Mouse (Mus musculus) E14TG2a.4 (cell line): ENCODE measurements around the gene Rps5.
"Not testable (repeated sequence)": the region's sequence is repeated elsewhere in the genome, so short reads cannot be mapped to it uniquely, and the experiment has no call there.

ENCODE experiments used
- H3K27me3 ChIP-seq: 2 replicates; pipeline ENCODE4 v1.6.1; 2014; ENCODE audit warnings: low read length, control low read depth; ENCODE audit not compliant: insufficient read depth
- H3K36me3 ChIP-seq: 2 replicates; pipeline ENCODE4 v1.6.1; 2014; ENCODE audit warnings: low read length, control low read depth; ENCODE audit not compliant: insufficient read depth
- H3K4me1 ChIP-seq: replicated peaks from 2 replicates; pipeline ENCODE4 v1.6.1; 2014; ENCODE audit warnings: low read depth, low read length, control low read depth
- H3K4me3 ChIP-seq: replicated peaks from 2 replicates; pipeline ENCODE4 v1.5.1; 2014; ENCODE audit warnings: mild to moderate bottlenecking, low read length
- H3K9me3 ChIP-seq: 2 replicates; pipeline ENCODE4 v1.6.1; 2014; ENCODE audit warnings: low read length, control low read depth
- CTCF ChIP-seq: conservative IDR thresholded peaks from 2 replicates; pipeline ENCODE4 v1.5.1; 2014; ENCODE audit warnings: low read length
- NANOG ChIP-seq: IDR thresholded peaks from 2 replicates; pipeline ENCODE4 v1.6.1; 2014; ENCODE audit warnings: borderline replicate concordance, low read length, mixed read lengths
- POU5F1 ChIP-seq: IDR thresholded peaks from 2 replicates; pipeline ENCODE4 v1.6.1; 2014; ENCODE audit warnings: low read length, borderline replicate concordance

Gene Rps5

DNA sequence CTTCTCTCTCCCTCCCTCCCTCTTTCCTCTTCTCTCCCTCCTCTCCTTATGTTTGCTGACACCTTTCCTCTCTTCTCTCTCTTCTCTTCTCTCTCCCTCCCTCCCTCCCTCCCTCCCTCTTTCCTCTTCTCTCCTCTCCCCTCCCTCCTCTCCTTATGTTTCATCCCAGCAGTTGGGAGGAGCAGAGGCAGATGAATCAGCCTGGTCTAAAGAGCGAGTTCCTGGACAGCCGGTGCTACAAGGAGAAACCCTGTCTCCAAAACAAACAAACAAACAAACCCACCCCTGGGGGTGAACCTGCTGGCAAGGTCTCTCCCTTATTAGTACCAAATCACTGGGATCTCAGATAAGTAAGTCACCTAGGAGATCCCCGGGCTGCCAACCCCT is 779 bp upstream of the Rps5 start:
- no peaks in the 10 kb centered on the region for H3K9me3 ChIP-seq
- H3K4me1 ChIP-seq = peaks cover 44% of the 10 kb centered on the region
- peak overlapping the region; percentile 98 for H3K4me3 ChIP-seq
- H3K27me3 ChIP-seq = no peaks in the 10 kb centered on the region
- H3K36me3 ChIP-seq = peaks cover 44% of the 10 kb centered on the region
- TF ChIP-seq CTCF (no peak), NANOG (no peak), POU5F1 (no peak)

DNA sequence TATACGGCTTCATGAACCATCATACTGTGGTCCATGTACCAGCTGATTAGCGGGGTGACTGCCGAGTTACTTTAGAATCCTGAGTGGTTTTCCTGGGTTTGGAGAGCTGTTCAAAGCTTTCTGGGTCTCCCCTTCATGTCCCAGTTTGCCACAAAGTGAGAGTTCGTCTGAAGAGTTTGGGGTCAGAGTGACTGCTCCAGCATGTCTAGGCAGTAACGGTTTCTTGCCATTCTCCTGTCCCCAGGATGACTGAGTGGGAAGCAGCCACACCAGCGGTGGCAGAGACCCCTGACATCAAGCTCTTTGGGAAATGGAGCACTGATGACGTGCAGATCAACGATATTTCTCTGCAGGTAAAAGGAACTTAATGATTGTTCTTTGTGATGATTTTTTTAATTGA is 639 bp downstream of the Rps5 start:
- H3K4me3 ChIP-seq = peak overlapping the region; percentile 98
- H3K9me3 ChIP-seq = no peaks in the 10 kb centered on the region
- H3K36me3 ChIP-seq = peaks cover 47% of the 10 kb centered on the region
- TF ChIP-seq POU5F1 (no peak), NANOG (no peak), CTCF (no peak)
- peaks cover 2% of the 10 kb centered on the region for H3K27me3 ChIP-seq
- H3K4me1 ChIP-seq = peaks cover 58% of the 10 kb centered on the region

DNA sequence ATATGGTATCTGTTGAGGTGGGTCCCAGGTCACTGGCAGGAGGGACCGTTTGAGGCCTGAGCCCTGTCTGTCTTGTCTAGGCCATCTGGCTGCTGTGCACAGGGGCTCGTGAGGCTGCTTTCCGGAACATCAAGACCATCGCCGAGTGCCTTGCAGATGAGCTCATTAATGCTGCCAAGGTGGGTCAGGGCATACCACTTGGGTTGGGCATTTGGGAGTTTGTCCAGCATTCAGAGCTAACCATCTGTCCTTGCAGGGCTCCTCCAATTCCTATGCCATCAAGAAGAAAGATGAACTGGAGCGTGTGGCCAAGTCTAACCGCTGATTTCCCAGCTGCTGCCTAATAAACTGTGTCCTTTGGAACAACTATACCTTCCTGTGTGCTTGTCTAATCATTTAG is 4.2 kb downstream of the Rps5 start:
- TF ChIP-seq CTCF = no peak
- no peak for TF ChIP-seq POU5F1
- TF ChIP-seq NANOG = no peak
- Histone ChIP-seq H3K27me3 (peaks cover 28% of the 10 kb centered on the region), H3K9me3 (no peaks in the 10 kb centered on the region), H3K4me3 (0 out of 2 replicates have a peak overlapping the region, but pooled peaks have one; percentile 98), H3K36me3 (peaks cover 51% of the 10 kb centered on the region), H3K4me1 (peaks cover 65% of the 10 kb centered on the region)

DNA sequence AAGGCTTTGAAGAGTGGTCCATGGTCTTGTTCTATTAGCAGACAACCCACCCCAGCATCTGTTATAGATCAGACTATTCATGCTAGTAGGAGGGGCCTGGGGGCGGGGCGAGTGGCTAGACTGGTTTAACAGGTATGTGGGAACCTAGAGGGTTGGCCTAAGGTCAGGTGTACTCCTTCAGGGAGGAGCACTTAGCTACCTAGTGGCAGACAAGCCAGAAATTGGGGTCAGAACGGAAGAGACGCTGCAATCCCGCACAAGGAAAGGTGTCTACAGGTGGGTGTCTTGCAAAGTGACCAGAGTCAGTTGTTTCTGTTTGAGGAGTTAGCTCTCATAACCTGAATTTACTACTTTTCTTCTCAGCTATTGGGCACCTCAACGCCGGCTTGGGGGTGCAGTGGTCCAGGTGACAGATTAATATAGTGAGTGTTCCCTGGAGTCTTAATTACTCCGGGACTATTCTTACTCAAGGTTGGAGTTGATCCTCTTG is 5.1 kb downstream of the Rps5 start, which contains the start of gene Rnf225:
Gene Rnf225 (plus strand): TSS at position 226 of the 490 bp plus-strand sequence.
- Histone ChIP-seq H3K4me1 (peaks cover 65% of the 10 kb centered on the region), H3K4me3 (peak within 1 kb of the TSS; percentile 98), H3K36me3 (peaks cover 51% of the 10 kb centered on the region), H3K27me3 (peaks cover 28% of the 10 kb centered on the region), H3K9me3 (no peaks in the 10 kb centered on the region)
- TF ChIP-seq CTCF = no peak
- TF ChIP-seq POU5F1 = no peak
- no peak for TF ChIP-seq NANOG

DNA sequence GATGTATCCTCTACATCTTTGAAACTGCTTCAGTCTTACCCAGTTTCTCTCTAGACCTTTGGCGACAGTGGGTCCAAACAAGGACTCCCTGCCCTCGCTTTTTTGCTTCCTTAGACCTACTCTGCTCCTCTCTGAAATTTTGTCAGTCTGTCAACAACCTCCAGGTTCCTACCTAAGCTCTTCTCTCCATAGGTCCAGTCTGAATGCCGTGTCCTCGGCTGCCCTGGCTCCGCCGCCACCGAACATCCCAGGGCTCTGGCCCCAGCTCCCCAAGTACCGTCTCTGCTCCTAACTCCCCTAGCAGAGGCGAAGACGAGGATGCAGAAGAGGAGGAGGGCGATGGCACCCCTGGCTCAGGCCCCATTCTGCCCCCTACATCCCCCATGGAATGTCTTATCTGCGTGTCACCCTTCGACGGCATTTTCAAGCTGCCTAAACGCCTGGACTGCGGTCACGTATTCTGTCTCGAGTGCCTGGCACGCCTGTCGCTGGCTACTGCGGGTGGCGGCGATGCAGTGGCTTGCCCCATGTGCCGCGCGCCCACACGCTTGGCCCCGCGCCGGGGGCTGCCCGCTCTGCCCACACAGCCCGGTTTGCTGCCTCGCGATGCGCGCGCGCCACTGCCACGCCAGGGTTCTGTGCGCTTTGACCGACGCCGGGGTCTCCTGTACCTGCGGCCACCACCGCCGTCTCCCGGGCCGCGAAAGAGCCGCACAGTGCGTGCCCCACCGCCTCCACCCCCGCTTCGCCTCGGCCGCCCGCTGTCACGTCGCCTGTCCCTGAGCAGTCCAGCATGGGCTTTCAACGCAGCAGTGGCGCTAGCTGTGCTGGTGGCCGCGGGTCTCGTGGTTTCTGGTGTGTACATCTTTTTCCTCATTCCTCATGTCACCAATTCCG is 5.9 kb downstream of the Rps5 start:
- peaks cover 65% of the 10 kb centered on the region for H3K4me1 ChIP-seq
- peaks cover 46% of the 10 kb centered on the region for H3K36me3 ChIP-seq
- TF ChIP-seq CTCF (no peak), POU5F1 (no peak), NANOG (no peak)
- H3K9me3 ChIP-seq = no peaks in the 10 kb centered on the region
- peaks cover 28% of the 10 kb centered on the region for H3K27me3 ChIP-seq
- H3K4me3 ChIP-seq = peak overlapping the region; percentile 81

DNA sequence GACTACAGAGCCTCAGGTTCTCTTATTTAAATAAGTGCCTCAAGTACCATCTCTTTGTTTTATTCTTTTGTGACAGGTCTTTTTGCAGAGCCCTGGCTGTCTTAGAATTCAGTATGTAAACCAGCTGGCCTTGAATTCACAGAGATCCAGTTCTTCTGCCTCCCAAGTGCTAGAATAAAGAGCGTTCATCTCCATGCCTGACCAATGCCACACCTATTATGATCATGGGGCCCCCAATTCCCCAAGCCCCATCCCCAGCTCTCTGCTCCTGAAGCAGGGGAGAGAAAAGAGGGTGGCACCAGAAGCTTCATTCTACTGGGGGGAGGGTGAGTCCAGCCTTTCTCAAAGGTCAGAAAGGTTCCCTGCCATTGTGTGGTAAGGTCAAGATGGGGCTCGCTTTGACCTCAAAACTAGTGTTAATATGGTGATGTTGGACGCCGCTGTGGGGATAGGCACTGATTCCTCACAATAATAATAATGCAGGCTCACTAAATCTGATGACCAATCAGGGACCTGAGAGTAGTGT is 11.6 kb downstream of the Rps5 start:
- TF ChIP-seq CTCF (no peak), NANOG (no peak), POU5F1 (no peak)
- Histone ChIP-seq H3K36me3 (0 out of 2 replicates have a peak, but pooled peaks cover 4% of the 10 kb centered on the region), H3K9me3 (no peaks in the 10 kb centered on the region), H3K4me3 (no peak overlapping the region), H3K27me3 (peaks cover 17% of the 10 kb centered on the region), H3K4me1 (peaks cover 39% of the 10 kb centered on the region)

DNA sequence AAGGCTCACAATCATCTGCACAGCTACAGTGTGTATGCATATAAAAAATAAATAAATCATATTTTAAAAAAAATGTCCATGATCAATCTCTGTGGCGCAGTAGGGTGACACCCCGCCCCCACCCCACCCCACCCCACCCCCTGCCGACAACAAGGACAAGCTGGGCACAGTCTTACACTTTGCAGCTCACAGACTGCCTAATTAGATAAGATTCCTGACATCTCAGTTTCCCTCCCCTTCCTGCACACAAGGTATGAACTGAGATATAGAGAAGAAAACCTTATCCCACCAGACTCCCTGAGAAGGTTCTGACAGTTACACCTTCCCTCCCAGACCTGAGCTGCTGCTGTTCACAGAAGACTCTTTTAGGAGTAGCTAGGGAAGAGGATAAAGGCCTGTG is 12.7 kb downstream of the Rps5 start:
- Histone ChIP-seq H3K4me1 (peaks cover 27% of the 10 kb centered on the region), H3K9me3 (no peaks in the 10 kb centered on the region), H3K4me3 (no peak overlapping the region), H3K27me3 (peaks cover 5% of the 10 kb centered on the region), H3K36me3 (0 out of 2 replicates have a peak, but pooled peaks cover under 1% of the 10 kb centered on the region)
- TF ChIP-seq CTCF = no peak

DNA sequence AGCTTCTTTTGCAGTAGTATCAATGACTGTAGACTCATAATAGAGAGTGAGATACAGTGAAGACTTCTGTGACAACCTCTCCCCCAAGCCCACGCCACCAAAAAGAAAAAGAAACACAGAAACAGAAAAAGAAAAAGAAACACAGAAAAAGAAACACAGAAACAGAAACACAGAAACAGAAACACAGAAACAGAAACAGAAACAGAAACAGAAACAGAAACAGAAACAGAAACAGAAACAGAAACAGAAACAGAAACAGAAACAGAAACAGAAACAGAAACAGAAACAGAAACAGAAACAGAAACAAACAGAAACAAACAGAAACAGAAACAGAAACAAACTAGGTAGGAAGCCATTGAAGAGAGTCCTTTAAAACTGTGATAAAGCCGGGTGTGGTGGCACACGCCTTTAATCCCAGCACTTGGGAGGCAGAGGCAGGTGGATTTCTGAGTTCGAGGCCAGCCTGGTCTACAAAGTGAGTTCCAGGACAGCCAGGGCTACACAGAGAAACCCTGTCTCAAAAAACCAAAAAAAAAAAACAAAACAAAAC is 15.2 kb downstream of the Rps5 start:
- peaks cover 31% of the 10 kb centered on the region for H3K4me1 ChIP-seq
- not testable (repeated sequence) for H3K9me3 ChIP-seq, H3K4me3 ChIP-seq, H3K27me3 ChIP-seq, H3K36me3 ChIP-seq

DNA sequence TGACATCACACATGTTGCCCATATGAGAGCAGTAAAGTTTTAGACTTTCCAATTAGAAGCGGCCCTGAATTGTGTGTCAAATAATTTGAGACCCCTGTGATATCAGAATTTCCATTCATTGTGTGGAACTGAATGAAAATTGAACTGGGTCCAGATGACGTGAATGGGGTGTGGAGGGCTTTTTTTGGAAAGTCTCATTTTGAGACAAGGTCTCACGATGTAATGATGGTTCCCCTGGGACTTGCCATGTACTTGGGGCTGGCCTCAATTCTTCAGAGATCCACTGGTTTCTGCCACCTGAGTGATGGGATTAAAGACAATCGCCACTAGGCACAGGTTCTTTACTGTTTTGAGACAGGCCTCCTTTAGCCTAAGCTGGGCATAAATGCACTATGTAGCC is 18.5 kb downstream of the Rps5 start:
- TF ChIP-seq NANOG = no peak
- TF ChIP-seq POU5F1 = no peak
- TF ChIP-seq CTCF = no peak
- H3K4me1 ChIP-seq = peaks cover 9% of the 10 kb centered on the region; the same call in 1 of the 2 replicates

More for the DNA sequence above, 18.5 kb downstream of the Rps5 start:
- Histone ChIP-seq H3K27me3 (no peaks in the 10 kb centered on the region), H3K36me3 (no peaks in the 10 kb centered on the region), H3K4me3 (no peak overlapping the region), H3K9me3 (no peaks in the 10 kb centered on the region)
